Mouse (Mus musculus) liver (tissue): Measurements from ENCODE around the gene Lhfpl2.

Experiments used
- DNase-seq: peaks from one replicate; pipeline ENCODE4 v3.0.0-alpha.2; 2020; ENCODE audit warnings: mixed read lengths

The Lhfpl2 gene

DNA sequence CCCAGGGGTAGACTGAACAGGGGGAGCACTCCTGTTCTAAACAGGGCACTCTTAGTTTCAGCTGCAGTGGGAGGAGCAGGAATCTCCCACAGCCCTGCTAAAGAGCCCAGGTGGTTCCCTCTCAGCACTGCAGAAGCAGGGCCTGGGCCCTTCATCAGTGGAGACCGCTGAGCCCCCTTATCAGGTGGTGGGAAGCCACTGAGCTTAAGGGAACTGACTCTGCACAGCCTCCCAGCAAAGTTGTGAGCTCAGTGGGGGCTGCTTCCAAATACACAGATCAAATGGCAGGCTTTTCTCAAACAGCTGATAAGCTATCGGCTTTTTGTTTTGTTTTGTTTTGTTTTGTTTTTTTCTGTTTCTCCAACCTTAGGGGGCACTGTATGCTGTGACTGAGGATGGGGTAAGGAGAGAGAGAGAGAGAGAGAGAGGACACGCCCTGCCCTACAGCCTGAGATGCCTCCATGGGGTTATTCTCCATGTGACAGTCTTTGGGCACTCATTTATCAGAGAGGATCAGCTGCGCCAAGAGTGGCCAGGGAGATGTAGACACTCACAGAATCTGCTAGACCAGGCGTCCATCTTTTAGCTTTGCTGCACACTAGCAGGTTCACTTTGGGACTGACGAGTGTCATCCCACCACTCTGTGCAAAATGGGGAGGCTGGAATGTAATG lies 117.9 kb downstream of the Lhfpl2 start:
- peak; percentile 32 for DNase-seq

GRCm38 (mm10) chr13:94177148-94177547 lies 119.6 kb downstream of the Lhfpl2 start:
- peak; percentile 58 for DNase-seq

GRCm38 (mm10) chr13:94178401-94179040 lies 120.9 kb downstream of the Lhfpl2 start:
- DNase-seq, result no peak

DNA sequence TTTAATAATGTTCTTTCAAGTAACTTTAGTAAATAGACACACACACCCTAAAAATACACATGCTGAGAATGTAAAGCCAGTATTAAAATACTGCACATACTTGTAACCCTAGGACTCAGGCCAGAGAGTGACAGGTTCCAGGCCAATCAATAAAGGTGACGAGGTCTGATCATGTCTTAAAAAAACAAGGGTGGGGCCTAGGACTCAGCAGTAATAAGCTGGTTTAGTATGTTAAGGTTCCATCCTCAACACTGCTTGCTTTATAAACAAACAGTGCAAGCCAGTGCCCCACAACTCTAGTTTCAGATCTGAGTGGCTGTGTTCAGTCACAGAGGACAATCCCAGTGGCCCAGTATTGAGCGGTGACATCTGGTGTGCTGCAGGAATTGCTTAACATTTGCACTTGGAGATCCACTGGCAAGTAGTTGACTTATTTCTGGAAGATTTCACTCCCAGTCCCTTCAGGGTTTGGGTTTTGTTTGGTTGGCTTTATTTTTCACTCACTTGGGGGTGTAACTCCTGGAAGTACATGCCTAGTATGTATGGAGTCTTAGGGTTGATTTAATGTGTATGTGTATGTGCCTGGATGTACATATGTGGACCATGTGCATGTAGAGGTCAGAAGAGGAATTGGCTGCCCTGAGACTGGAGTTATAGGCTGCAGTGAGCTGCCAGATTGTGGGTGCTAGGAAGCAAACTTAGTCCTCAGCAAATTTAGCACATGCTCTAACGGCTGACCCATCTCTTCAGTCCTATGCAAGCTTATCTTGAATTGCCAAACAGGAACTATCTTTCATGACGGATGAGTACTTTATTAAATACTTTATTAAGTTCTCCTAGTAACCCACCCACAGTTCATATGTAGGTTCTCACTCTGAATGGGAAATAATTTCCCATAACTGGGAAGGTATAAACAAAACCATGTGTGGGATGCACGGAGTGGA lies 123.2 kb downstream of the Lhfpl2 start:
- DNase-seq, result no peak

- DNase-seq, result no peak
These were observed 124.4 kb downstream of the Lhfpl2 start for GRCm38 (mm10) chr13:94182026-94182425.

GRCm38 (mm10) chr13:94183372-94184021 lies 125.9 kb downstream of the Lhfpl2 start:
- DNase-seq, result no peak

DNA sequence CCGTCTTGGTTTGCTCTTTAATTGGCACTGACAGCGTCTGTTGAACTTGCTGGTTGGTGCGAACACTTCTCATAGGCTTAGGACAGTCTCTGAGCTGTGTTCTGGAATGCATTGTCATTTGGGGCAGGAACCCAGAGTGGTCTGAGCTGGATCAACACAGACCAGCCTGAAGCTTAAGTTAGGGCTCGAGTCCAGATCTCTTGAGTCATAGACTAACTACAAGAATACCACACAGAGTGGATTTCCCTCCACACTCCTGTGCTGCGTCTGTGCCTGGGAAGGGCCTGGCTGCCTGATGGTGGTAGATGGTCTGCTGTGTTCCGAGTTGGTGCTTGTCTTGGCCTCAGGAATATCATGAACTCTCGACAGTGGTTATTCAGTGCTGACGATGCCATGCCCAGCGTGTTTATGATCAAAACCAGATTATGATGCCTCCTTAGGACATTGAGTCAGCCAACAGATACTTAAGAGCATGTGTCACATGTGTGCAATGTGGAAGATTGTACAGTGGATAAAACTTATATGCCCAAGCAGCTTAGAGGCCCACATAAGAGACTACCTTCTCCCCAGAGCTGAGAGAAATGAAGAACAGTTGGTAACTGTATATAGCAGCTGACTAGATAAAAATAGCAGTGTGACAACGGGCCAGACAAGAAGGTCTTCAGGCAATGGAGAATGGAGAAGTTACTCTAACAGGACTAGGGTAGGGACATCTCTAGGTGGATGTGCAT lies 127.3 kb downstream of the Lhfpl2 start:
- no peak for DNase-seq

GRCm38 (mm10) chr13:94185631-94186030 lies 128.0 kb downstream of the Lhfpl2 start:
- DNase-seq, result no peak

- no peak for DNase-seq
These were observed 130.8 kb downstream of the Lhfpl2 start for GRCm38 (mm10) chr13:94188200-94189086.

DNA sequence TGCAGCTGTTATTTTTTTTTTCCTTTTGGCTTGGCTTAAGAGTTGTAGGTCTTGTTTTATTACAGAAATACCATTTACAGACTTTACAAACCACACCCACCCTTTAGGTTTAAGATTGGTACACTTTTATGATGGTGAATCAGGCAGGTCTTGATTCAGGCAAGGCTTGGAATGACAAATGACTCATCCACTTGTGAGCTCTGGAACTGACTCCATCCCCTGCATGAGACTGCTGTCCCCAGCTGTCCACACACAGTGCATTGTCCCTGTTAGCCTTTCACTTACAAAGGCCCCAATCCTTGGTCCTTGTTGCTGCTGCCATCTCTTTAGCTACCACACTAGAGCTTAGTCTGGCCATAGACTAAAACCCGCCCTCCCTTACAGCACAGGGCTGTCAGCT lies 132.8 kb downstream of the Lhfpl2 start:
- DNase-seq, result no peak

DNA sequence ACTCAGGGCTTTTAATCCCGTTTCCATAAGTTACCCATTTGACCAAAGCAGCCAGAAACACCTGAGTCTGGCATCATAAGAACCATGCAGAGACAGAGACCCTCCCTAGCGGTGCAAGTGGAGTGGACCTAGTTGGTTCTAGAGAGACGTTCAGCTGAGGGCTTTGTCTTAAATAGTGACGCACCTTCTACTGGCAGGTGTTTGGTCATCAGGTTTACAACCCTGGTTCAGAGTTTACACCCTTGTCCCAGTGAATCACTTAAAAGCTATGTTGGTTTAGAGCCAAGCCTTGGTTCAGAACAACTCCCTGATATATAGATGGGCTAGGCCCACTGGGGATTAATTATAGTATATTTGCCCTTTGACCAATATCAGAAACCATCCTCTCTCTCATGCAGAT lies 135.6 kb downstream of the Lhfpl2 start:
- DNase-seq, result no peak

DNA sequence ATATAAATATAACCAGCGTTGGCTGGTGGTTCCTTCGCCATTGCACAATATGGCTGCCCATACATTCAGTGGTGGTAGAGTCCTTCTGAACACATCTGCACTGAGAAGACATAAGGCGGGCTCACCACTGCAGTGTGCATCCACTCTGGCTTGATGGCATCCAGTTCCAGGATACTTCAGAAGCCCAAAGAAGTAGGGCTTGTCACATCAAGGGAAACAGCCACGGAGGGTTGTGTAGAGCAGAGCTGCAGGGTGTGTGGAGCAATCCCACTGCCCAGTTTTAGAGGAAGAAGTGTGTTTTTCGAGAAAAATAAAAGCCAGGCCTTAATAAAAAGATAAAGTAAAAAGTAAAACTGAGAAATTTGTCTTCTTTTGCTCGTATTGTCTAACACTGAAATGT lies 141.0 kb downstream of the Lhfpl2 start:
- DNase-seq, result no peak

DNA sequence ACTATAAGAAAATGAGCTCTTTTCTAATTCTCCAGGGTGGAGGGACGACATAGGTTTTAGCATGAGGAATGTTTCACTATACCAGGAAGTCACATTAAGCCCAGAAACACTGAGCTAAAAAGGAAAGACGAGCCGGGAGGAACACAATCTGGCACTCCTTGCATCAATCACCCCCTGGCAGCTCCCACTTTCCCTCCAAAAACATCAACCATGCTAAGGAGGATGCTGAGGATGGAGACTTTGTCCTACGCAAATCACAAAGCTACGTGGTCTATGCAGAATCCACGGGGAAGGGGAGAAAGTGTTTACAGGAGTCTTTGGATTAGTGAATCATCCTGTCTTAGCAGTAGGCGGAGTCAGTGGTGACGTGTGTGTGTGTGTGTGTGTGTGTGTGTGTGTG lies 142.2 kb downstream of the Lhfpl2 start:
- DNase-seq, result no peak

DNA sequence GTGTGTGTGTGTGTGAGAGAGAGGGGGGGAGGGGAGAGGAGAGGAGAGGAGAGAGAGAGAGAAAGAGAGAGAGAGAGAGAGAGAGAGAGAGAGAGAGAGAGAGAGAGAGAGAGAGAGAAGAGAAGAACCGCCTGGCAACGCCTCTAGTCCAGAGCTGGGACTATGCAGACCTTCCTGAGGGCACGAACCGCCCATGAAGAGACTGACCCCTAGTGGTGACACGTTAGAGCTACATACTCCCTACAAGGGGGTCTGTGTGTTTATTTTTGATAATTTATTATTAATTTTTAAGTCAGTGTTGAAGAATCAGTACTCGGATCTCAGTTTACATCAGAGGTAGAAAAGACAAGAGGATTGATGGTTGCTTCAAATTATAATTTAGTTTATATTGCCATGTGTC lies 147.6 kb downstream of the Lhfpl2 start:
- DNase-seq, result peak; percentile 35

DNA sequence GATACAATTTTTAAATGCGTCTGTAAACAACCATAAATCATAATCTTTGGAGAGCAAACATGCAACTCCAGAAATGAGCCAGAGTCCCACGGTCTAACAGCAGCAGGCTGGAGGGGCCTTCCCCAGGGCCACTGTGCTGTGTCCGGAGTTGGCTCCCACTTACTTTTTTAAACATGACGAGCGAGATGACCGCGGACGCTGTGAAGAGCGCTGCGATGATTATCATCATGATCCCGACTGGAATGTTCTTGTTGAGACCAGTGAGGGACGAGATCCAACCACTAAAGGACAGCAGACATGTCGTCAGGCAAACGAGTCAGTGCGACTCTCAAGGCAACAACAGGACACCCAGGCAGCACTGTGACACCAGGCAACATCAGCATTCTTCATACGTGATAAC lies 150.4 kb downstream of the Lhfpl2 start:
- no peak for DNase-seq

- no peak for DNase-seq
These were observed 151.3 kb downstream of the Lhfpl2 start for GRCm38 (mm10) chr13:94208892-94209291.

DNA sequence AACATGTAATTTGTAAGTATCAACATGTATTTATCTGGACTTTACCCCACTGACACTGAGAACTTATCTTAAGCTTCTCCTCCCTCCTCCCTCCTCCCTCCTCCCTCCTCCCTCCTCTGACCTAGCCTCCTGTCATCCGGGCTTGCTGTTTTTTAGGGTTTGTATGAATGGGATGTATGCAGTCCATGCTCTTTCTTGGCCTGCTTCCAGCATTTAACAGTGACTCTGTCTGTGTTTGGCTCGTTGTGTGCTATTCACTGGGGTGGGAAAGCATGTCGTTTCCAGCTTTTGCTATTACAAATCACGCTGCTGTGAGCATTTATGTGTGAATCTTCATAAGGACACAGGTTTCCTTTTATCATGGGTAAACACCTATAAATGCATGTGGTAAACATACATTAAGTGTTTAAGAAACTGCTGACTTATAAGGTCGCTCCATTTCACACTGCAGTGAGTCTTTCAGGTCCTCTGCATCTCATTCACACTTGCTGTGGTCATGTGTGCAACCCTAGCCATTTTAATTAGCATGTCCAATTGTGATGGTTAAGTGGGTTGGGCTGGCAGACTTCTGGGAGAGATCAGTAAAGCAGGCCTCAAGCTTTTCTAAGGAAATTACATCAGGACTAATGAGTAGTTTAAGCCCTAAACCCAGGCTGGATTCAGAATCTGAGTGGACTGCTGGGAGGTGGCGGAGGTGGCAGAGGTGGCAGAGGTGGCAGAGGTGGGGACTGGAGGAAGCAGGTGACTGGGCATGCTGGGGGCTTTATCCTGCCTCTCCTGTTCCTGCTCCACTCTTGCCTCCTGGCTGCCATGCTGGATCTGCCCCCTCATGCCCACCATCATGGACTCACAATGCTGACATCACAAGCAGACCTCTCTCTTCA lies 153.9 kb downstream of the Lhfpl2 start:
- no peak for DNase-seq

- DNase-seq, result no peak
These were observed 154.6 kb downstream of the Lhfpl2 start for GRCm38 (mm10) chr13:94212179-94212578.

- no peak for DNase-seq
These were observed 155.1 kb downstream of the Lhfpl2 start for GRCm38 (mm10) chr13:94212716-94213115.

- DNase-seq, result no peak
These were observed 166.0 kb downstream of the Lhfpl2 start for GRCm38 (mm10) chr13:94223609-94224008.
